Mouse (Mus musculus) cerebellum, postnatal 36 days (tissue): ENCODE measurements at regions not wholly inside any gene's neighbourhood (a gene's known extent, or its start where the extent isn't known, plus 50 kb on each side); places are given as distances from the start of the nearest gene placed in this dataset.

Source experiments
- DNase-seq, 2 experiments: peaks; one replicate each; pipeline ENCODE4 v3.0.0; 2021 to 2022; ENCODE audit warnings: mixed read lengths in 2 of 2

- DNase-seq, result no peak
Observed at GRCm38 (mm10) chr1:92277199-92277747, 81.8 kb upstream of the Hdac4 start.

- no peak for DNase-seq
Observed at GRCm38 (mm10) chr1:92275388-92275787, 79.9 kb upstream of the Hdac4 start.

GRCm38 (mm10) chr1:92273760-92274159, 78.3 kb upstream of the Hdac4 start:
- DNase-seq, result no peak

- DNase-seq, result no peak
Observed at GRCm38 (mm10) chr1:92271676-92272291, 76.3 kb upstream of the Hdac4 start.

GRCm38 (mm10) chr1:92270486-92271058, 75.1 kb upstream of the Hdac4 start:
- no peak for DNase-seq

- no peak for DNase-seq
Observed at GRCm38 (mm10) chr1:92269464-92269863, 74.0 kb upstream of the Hdac4 start.

- peak; percentile 71 for DNase-seq
Observed at GRCm38 (mm10) chr1:92264941-92265340, 69.4 kb upstream of the Hdac4 start.

GRCm38 (mm10) chr1:92259715-92260392, 64.4 kb upstream of the Hdac4 start:
- DNase-seq, result no peak

GRCm38 (mm10) chr1:92258026-92258425, 62.5 kb upstream of the Hdac4 start:
- no peak for DNase-seq

- DNase-seq, result no peak
Observed at GRCm38 (mm10) chr1:92253086-92253485, 57.6 kb upstream of the Hdac4 start.

GRCm38 (mm10) chr1:92250594-92251463, 55.3 kb upstream of the Hdac4 start:
- peak; percentile 13 to 19 for DNase-seq
